Mouse (Mus musculus): ENCODE measurements at regions not wholly inside any gene's neighbourhood (a gene's known extent, or its start where the extent isn't known, plus 50 kb on each side); places are given as distances from the start of the nearest gene placed in this dataset.

DNA sequence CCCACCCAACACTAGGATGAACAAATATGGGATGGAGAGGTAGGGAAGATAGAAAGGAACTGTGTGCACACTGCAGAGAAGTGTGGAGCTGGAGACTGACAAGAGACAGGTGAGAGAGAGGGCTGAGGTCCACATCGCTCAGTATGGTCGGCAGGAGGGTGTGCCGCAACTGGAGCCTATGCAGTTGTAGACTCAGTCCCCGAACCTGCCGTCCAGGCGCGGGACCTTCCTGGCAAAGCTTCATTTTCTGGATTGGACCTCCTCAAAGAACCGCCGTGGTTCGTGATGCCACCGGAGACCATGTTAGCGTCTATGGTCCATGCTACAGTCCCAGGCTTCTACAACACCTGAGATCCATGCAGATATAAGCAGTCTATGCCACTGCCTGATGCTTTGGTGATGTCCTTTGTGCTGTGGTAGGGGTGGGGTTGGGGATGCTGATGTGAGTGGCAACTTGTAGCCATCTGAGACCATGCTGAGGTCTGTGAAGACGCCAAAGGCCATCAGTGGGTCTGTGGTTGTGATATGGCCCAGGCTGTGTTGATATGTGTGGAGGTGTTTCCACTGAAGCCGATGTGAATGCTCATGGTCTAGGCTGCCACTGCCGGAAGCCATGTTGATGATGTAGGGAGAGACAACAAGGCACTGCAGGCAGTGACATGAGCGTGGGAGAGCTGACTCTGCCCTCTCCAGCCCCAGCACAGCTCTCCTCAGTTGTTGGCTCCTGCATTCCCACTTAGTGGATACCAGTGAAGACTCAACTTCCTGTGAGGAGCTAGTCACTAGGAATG lies 103.1 kb upstream of the Ddhd1 start:
- Histone ChIP-seq H3K4me1 (no peaks in the 10 kb centered on the region), H3K36me3 (no peaks in the 10 kb centered on the region), H3K27ac (replicated peaks) (no peak overlapping the region), H3K9me3 (replicated peaks) (no peaks in the 10 kb centered on the region), H3K4me3 (replicated peaks) (no peak overlapping the region), H3K9ac (no peak overlapping the region), H3K4me2 (replicated peaks) (no peak overlapping the region), H3K27me3 (no peaks in the 10 kb centered on the region)
- no peak for ATAC-seq (ENCODE audit: insufficient number of reproducible peaks, low FRiP score, low TSS enrichment, low read depth)
- 97% methylated on average over 16 of the region's 16 CpGs for WGBS

- no peaks in the 10 kb centered on the region for H3K36me3 ChIP-seq
- H3K27me3 ChIP-seq = no peaks in the 10 kb centered on the region
- 0 out of 2 replicates have a peak, but pooled peaks cover under 1% of the 10 kb centered on the region for H3K4me1 ChIP-seq
- no peak overlapping the region for H3K4me3 ChIP-seq (replicated peaks)
- no peak for ATAC-seq (ENCODE audit: insufficient number of reproducible peaks, low FRiP score, low TSS enrichment, low read depth)
- H3K9me3 ChIP-seq (replicated peaks) = no peaks in the 10 kb centered on the region
- 53% methylated on average over 3 of the region's 3 CpGs for WGBS
- no peak overlapping the region for H3K4me2 ChIP-seq (replicated peaks)
- H3K27ac ChIP-seq (replicated peaks) = no peak overlapping the region
- no peak overlapping the region for H3K9ac ChIP-seq
These were observed 106.3 kb upstream of the Ddhd1 start for GRCm38 (mm10) chr14:45764231-45764630.

- H3K4me2 ChIP-seq (replicated peaks) = no peak overlapping the region
- no peak overlapping the region for H3K9ac ChIP-seq
- 93% methylated on average over 1 of the region's 1 CpGs for WGBS
- no peaks in the 10 kb centered on the region for H3K36me3 ChIP-seq
- H3K9me3 ChIP-seq (replicated peaks) = no peaks in the 10 kb centered on the region
- no peak overlapping the region for H3K4me3 ChIP-seq (replicated peaks)
- H3K27me3 ChIP-seq = no peaks in the 10 kb centered on the region
- no peak overlapping the region for H3K27ac ChIP-seq (replicated peaks)
- no peak for ATAC-seq (ENCODE audit: insufficient number of reproducible peaks, low FRiP score, low TSS enrichment, low read depth)
- 0 out of 2 replicates have a peak, but pooled peaks cover 4% of the 10 kb centered on the region for H3K4me1 ChIP-seq
These were observed 108.6 kb upstream of the Ddhd1 start for GRCm38 (mm10) chr14:45766582-45766981.

GRCm38 (mm10) chr14:45772665-45773277 lies 114.8 kb upstream of the Ddhd1 start:
- peaks cover 11% of the 10 kb centered on the region; the same call in 1 of the 2 replicates for H3K4me1 ChIP-seq
- peak overlapping the region; percentile 19 for H3K4me3 ChIP-seq (replicated peaks)
- no peak overlapping the region for H3K27ac ChIP-seq (replicated peaks)
- H3K4me2 ChIP-seq (replicated peaks) = peak overlapping the region; percentile 48
- 12% methylated on average over 19 of the region's 19 CpGs for WGBS
- no peaks in the 10 kb centered on the region for H3K36me3 ChIP-seq
- peaks cover 4% of the 10 kb centered on the region; the same call in 1 of the 2 replicates for H3K27me3 ChIP-seq
- no peak overlapping the region for H3K9ac ChIP-seq
- no peaks in the 10 kb centered on the region for H3K9me3 ChIP-seq (replicated peaks)
- peak; percentile 63; the same call in 1 of the 2 replicates for ATAC-seq (ENCODE audit: insufficient number of reproducible peaks, low FRiP score, low TSS enrichment, low read depth)

GRCm38 (mm10) chr14:45773326-45773725 lies 115.4 kb upstream of the Ddhd1 start:
- Histone ChIP-seq H3K4me2 (replicated peaks) (no peak overlapping the region), H3K9me3 (replicated peaks) (no peaks in the 10 kb centered on the region), H3K27me3 (peaks cover 4% of the 10 kb centered on the region; the same call in 1 of the 2 replicates), H3K27ac (replicated peaks) (no peak overlapping the region), H3K9ac (no peak overlapping the region), H3K36me3 (no peaks in the 10 kb centered on the region), H3K4me1 (peaks cover 11% of the 10 kb centered on the region; the same call in 1 of the 2 replicates), H3K4me3 (replicated peaks) (no peak overlapping the region)
- no peak for ATAC-seq (ENCODE audit: insufficient number of reproducible peaks, low FRiP score, low TSS enrichment, low read depth)
- WGBS = 46% methylated on average over 7 of the region's 7 CpGs

GRCm38 (mm10) chr14:45781850-45782249 lies 123.9 kb upstream of the Ddhd1 start:
- Histone ChIP-seq H3K4me3 (replicated peaks) (no peak overlapping the region), H3K4me1 (no peaks in the 10 kb centered on the region), H3K4me2 (replicated peaks) (no peak overlapping the region), H3K27me3 (no peaks in the 10 kb centered on the region), H3K9ac (no peak overlapping the region), H3K36me3 (no peaks in the 10 kb centered on the region), H3K27ac (replicated peaks) (no peak overlapping the region), H3K9me3 (replicated peaks) (no peaks in the 10 kb centered on the region)
- no peak for ATAC-seq (ENCODE audit: insufficient number of reproducible peaks, low FRiP score, low TSS enrichment, low read depth)
- WGBS = 66% methylated on average over 6 of the region's 6 CpGs

DNA sequence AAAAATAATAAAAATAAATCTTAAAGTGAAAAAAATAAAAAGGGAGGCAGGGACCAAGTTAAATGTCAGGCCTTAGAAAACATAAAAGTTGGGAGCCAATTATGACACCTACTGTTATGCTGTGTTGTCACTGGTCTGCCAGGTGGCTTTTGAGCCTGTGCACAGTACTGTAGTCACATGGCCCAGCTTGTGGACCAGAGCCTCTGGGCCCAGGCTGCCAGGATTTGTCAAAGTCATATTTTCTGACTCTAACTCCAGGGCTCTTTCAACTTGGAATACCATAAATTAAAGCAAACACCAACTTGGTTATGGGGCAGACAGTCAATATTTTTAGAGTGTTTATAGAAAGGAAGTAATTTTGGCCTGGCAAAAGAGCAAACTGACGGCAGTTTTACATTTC lies 137.0 kb upstream of the Ddhd1 start:
- no peak overlapping the region for H3K4me2 ChIP-seq (replicated peaks)
- no peak overlapping the region for H3K27ac ChIP-seq (replicated peaks)
- H3K27me3 ChIP-seq = no peaks in the 10 kb centered on the region
- WGBS = 44% methylated on average over 1 of the region's 1 CpGs
- no peaks in the 10 kb centered on the region for H3K36me3 ChIP-seq
- H3K9me3 ChIP-seq (replicated peaks) = no peaks in the 10 kb centered on the region
- H3K4me1 ChIP-seq = no peaks in the 10 kb centered on the region; the same call in 1 of the 2 replicates
- ATAC-seq (ENCODE audit: insufficient number of reproducible peaks, low FRiP score, low TSS enrichment, low read depth) = no peak
- H3K9ac ChIP-seq = no peak overlapping the region
- no peak overlapping the region for H3K4me3 ChIP-seq (replicated peaks)

GRCm38 (mm10) chr14:45796665-45797319 lies 138.8 kb upstream of the Ddhd1 start:
- 58% methylated on average over 10 of the region's 10 CpGs for WGBS
- no peak for ATAC-seq (ENCODE audit: insufficient number of reproducible peaks, low FRiP score, low TSS enrichment, low read depth)
- no peak overlapping the region for H3K9ac ChIP-seq
- H3K4me3 ChIP-seq (replicated peaks) = no peak overlapping the region
- no peaks in the 10 kb centered on the region for H3K36me3 ChIP-seq
- no peaks in the 10 kb centered on the region; the same call in 1 of the 2 replicates for H3K4me1 ChIP-seq
- H3K4me2 ChIP-seq (replicated peaks) = no peak overlapping the region
- 0 out of 2 replicates have a peak, but pooled peaks cover 4% of the 10 kb centered on the region for H3K9me3 ChIP-seq (replicated peaks)
- H3K27ac ChIP-seq (replicated peaks) = no peak overlapping the region
- H3K27me3 ChIP-seq = no peaks in the 10 kb centered on the region

- no peak for ATAC-seq (ENCODE audit: insufficient number of reproducible peaks, low FRiP score, low TSS enrichment, low read depth)
- 86% methylated on average over 4 of the region's 4 CpGs for WGBS
- H3K4me2 ChIP-seq (replicated peaks) = no peak overlapping the region
- H3K9ac ChIP-seq = no peak overlapping the region
- H3K27me3 ChIP-seq = no peaks in the 10 kb centered on the region
- no peak overlapping the region for H3K4me3 ChIP-seq (replicated peaks)
- no peaks in the 10 kb centered on the region; the same call in 1 of the 2 replicates for H3K4me1 ChIP-seq
- H3K27ac ChIP-seq (replicated peaks) = no peak overlapping the region
- no peaks in the 10 kb centered on the region for H3K36me3 ChIP-seq
- 0 out of 2 replicates have a peak, but pooled peaks cover 4% of the 10 kb centered on the region for H3K9me3 ChIP-seq (replicated peaks)
These were observed 139.4 kb upstream of the Ddhd1 start for GRCm38 (mm10) chr14:45797320-45797696.

GRCm38 (mm10) chr14:45799286-45799685 lies 141.3 kb upstream of the Ddhd1 start:
- Histone ChIP-seq H3K27ac (replicated peaks) (no peak overlapping the region), H3K36me3 (no peaks in the 10 kb centered on the region), H3K4me1 (no peaks in the 10 kb centered on the region; the same call in 1 of the 2 replicates), H3K4me2 (replicated peaks) (no peak overlapping the region), H3K9me3 (replicated peaks) (0 out of 2 replicates have a peak, but pooled peaks cover 4% of the 10 kb centered on the region), H3K27me3 (no peaks in the 10 kb centered on the region), H3K4me3 (replicated peaks) (no peak overlapping the region), H3K9ac (no peak overlapping the region)
- ATAC-seq (ENCODE audit: insufficient number of reproducible peaks, low FRiP score, low TSS enrichment, low read depth) = no peak
- WGBS = 63% methylated on average over 2 of the region's 2 CpGs

GRCm38 (mm10) chr14:45805950-45806349 lies 148.0 kb upstream of the Ddhd1 start:
- Histone ChIP-seq H3K4me2 (replicated peaks) (no peak overlapping the region), H3K9me3 (replicated peaks) (no peaks in the 10 kb centered on the region), H3K27me3 (no peaks in the 10 kb centered on the region), H3K4me3 (replicated peaks) (no peak overlapping the region), H3K27ac (replicated peaks) (no peak overlapping the region), H3K4me1 (no peaks in the 10 kb centered on the region), H3K9ac (no peak overlapping the region), H3K36me3 (no peaks in the 10 kb centered on the region)
- ATAC-seq (ENCODE audit: insufficient number of reproducible peaks, low FRiP score, low TSS enrichment, low read depth) = no peak
- 85% methylated on average over 3 of the region's 3 CpGs for WGBS
